ENCODE assay signal across 8 mouse cellular contexts in the genomic region with DNA sequence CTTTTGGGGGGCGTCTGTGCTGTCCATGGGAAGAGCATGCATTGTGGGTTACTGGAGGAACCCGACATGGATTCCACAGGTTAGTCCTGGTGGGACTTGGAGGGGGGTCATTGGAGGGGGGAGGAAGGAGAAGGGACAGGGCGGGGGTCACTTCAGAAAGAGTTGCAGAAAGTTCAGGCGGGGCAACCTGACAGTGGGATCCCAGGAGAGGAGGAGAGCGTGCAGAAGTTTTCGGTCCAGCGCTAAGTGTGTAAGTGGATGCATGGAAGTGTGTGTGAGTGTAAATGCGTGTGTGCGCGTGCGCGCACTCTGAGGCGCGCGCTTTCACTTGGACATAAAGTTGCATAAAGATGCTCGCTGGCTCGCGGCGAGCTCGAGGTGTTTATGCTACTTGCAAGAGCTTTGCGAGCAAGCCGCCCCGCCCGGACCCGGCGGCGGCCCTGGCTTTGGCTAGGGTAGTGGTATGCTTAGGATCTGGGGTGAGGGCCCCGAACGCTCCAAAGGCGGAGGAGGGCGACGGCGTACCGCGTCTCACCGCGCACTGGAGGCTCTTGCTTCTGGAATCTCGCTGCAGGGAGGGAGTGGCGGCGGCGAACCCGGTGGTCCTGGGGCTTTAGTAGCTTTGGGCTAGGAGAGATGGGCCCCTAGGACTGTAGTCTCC. TPM values are rescaled to one million over a fixed set of nuclear protein-coding genes. Genes with fewer than 3 reads are reported as not detected.
DNase-seq lines count a peak whose midpoint lies in the region; ATAC-seq and TF ChIP-seq lines count a peak whose summit lies in the region.

No protein-coding gene starts in this region.

- no peak for DNase-seq in heart, adult 18-20 months
- peak; percentile 75 for DNase-seq in forebrain, embryonic 14.5 days (ENCODE audit: low spot score)
- DNase-seq in liver, embryonic 13.5 days = no peak
- DNase-seq in yolk sac, embryonic 10.5 days (ENCODE audit: low spot score) = peak; percentile 44
- DNase-seq in left cerebral cortex, adult 8-10 months (ENCODE audit: low spot score in 2 of 2) = no peak
- no peak for DNase-seq in layer of hippocampus, postnatal 14 days (ENCODE audit: low spot score in 2 of 2)

- TF ChIP-seq CTCF in ES-Bruce4 (IDR thresholded peaks at IDR 0.05; ENCODE audit: low read depth, low read length) = no peak

- no peak for ATAC-seq in heart, embryonic 11.5 days (replicated peaks; ENCODE audit: insufficient number of reproducible peaks, low FRiP score, low TSS enrichment)
- ATAC-seq in forebrain, embryonic 14.5 days = peak; percentile 11; the same call in 1 of the 2 replicates
- ATAC-seq in liver, embryonic 13.5 days (ENCODE audit: low read depth) = no peak

- TF ChIP-seq POLR2A in ES-Bruce4 (IDR thresholded peaks at IDR 0.05; ENCODE audit: insufficient read depth, low read length) = no peak

- no peaks in the 10 kb centered on the region for H3K36me3 ChIP-seq in heart, embryonic 11.5 days (ENCODE audit: control insufficient read depth, insufficient read depth, low read length)
- no peaks in the 10 kb centered on the region for H3K36me3 ChIP-seq in ES-Bruce4 (ENCODE audit: control insufficient read depth, insufficient read depth, low read length, poor library complexity, severe bottlenecking)
- no peaks in the 10 kb centered on the region for H3K36me3 ChIP-seq in forebrain, embryonic 14.5 days (ENCODE audit: control insufficient read depth, insufficient read depth, low read length)
- no peaks in the 10 kb centered on the region for H3K36me3 ChIP-seq in liver, embryonic 13.5 days

- peak overlapping the region; percentile 53 for H3K4me2 ChIP-seq in heart, embryonic 11.5 days
- H3K4me2 ChIP-seq in forebrain, embryonic 14.5 days (ENCODE audit: low read length) = peak overlapping the region; percentile 89
- peak overlapping the region; percentile 38 for H3K4me2 ChIP-seq in liver, embryonic 13.5 days

- H3K9ac ChIP-seq in heart, embryonic 11.5 days (ENCODE audit: low read depth, low read length) = no peak overlapping the region
- H3K9ac ChIP-seq in ES-Bruce4 (ENCODE audit: low read depth, poor library complexity, severe bottlenecking) = no peak overlapping the region
- H3K9ac ChIP-seq in forebrain, embryonic 14.5 days (ENCODE audit: low read length) = peak overlapping the region; percentile 55
- no peak overlapping the region for H3K9ac ChIP-seq in liver, embryonic 13.5 days

- H3K27me3 ChIP-seq in heart, embryonic 11.5 days (ENCODE audit: control insufficient read depth, insufficient read depth, low read length) = peaks cover 92% of the 10 kb centered on the region
- H3K27me3 ChIP-seq in ES-Bruce4 (ENCODE audit: control insufficient read depth, insufficient read depth, low read length, poor library complexity, severe bottlenecking) = peaks cover 38% of the 10 kb centered on the region
- H3K27me3 ChIP-seq in forebrain, embryonic 14.5 days (replicated peaks; ENCODE audit: control insufficient read depth, insufficient read depth, low read length) = peaks cover 29% of the 10 kb centered on the region
- peaks cover 99% of the 10 kb centered on the region for H3K27me3 ChIP-seq in liver, embryonic 13.5 days

- WGBS in heart, embryonic 11.5 days (ENCODE audit: insufficient replicate concordance) = 1% methylated on average over 42 of the region's 42 CpGs
- WGBS in forebrain, embryonic 14.5 days = under 1% methylated on average over 42 of the region's 42 CpGs
- WGBS in liver, embryonic 13.5 days (ENCODE audit: insufficient replicate concordance) = 2% methylated on average over 42 of the region's 42 CpGs

- H3K4me3 ChIP-seq in heart, embryonic 11.5 days (ENCODE audit: low read depth, low read length) = peak overlapping the region; percentile 31
- H3K4me3 ChIP-seq in ES-Bruce4 (ENCODE audit: low read depth, low read length) = peak overlapping the region; percentile 30
- peak overlapping the region; percentile 43 for H3K4me3 ChIP-seq in forebrain, embryonic 14.5 days (ENCODE audit: low read depth, low read length)
- H3K4me3 ChIP-seq in liver, embryonic 13.5 days (replicated peaks) = peak overlapping the region; percentile 16

- H3K4me1 ChIP-seq in heart, embryonic 11.5 days (ENCODE audit: control insufficient read depth, insufficient read depth, low read length) = peaks cover 25% of the 10 kb centered on the region
- no peaks in the 10 kb centered on the region for H3K4me1 ChIP-seq in ES-Bruce4 (ENCODE audit: control insufficient read depth, insufficient read depth, low read length)
- peaks cover 28% of the 10 kb centered on the region for H3K4me1 ChIP-seq in forebrain, embryonic 14.5 days (ENCODE audit: control insufficient read depth, insufficient read depth, low read length)
- H3K4me1 ChIP-seq in liver, embryonic 13.5 days (replicated peaks) = peaks cover 18% of the 10 kb centered on the region

- no peaks in the 10 kb centered on the region for H3K9me3 ChIP-seq in heart, embryonic 11.5 days (replicated peaks; ENCODE audit: control insufficient read depth, low read length)
- H3K9me3 ChIP-seq in ES-Bruce4 (replicated peaks; ENCODE audit: control insufficient read depth, insufficient read depth, low read length, poor library complexity, severe bottlenecking) = no peaks in the 10 kb centered on the region
- H3K9me3 ChIP-seq in forebrain, embryonic 14.5 days (replicated peaks; ENCODE audit: control insufficient read depth, low read length) = no peaks in the 10 kb centered on the region
- no peaks in the 10 kb centered on the region for H3K9me3 ChIP-seq in liver, embryonic 13.5 days (replicated peaks)

- TF ChIP-seq EP300 in ES-Bruce4 (IDR thresholded peaks at IDR 0.05; ENCODE audit: insufficient read depth, low read depth, low read length) = no peak

- no peak overlapping the region for H3K27ac ChIP-seq in heart, embryonic 11.5 days (ENCODE audit: low read depth, low read length)
- H3K27ac ChIP-seq in ES-Bruce4 (ENCODE audit: insufficient read depth, low read length) = no peak overlapping the region
- H3K27ac ChIP-seq in forebrain, embryonic 14.5 days (ENCODE audit: low read depth, low read length) = peak overlapping the region; percentile 89
- H3K27ac ChIP-seq in liver, embryonic 13.5 days = no peak overlapping the region

RNA-seq across cellular contexts. Expression of gene Rfx4, which starts 0.7 kb away (rescaled TPM):
- not detected in 2 replicates for polyA plus RNA-seq in heart, embryonic 11.5 days (2014; fragmentation: Nextera tagmentation; extraction: Ambion mirVana)
- total RNA-seq in heart, adult 18-20 months (2021) = not detected
- 0.29 and 0.30 TPM in 2 replicates for polyA plus RNA-seq in ES-Bruce4 (2011; ENCODE audit: insufficient read depth, insufficient read length, low read depth, missing spikeins)
- polyA plus RNA-seq in forebrain, embryonic 14.5 days (2014; fragmentation: Nextera tagmentation; extraction: Ambion mirVana) = 8.1 and 9.5 TPM in 2 replicates
- not detected in 2 replicates for polyA plus RNA-seq in liver, embryonic 13.5 days (2015; fragmentation: Nextera tagmentation; extraction: Ambion mirVana)
- total RNA-seq in left cerebral cortex, adult 8-10 months (2022) = 10 to 100 TPM; 10.6 to 13.1 (median 12.3) TPM
- 10 to 100 TPM; 13.1 to 15.4 TPM for total RNA-seq in layer of hippocampus, postnatal 14 days (2021)

Comparison
In these comparisons a context has a peak if more than half of its experiments do, and no peak if none do; other contexts are left out.
1. H3K4me2 ChIP-seq: peak in every context shown above with its lines; median percentile 89 in forebrain, embryonic 14.5 days; 53 in heart, embryonic 11.5 days; 38 in liver, embryonic 13.5 days.
2. DNase-seq: peak in forebrain, embryonic 14.5 days (single experiment) and yolk sac, embryonic 10.5 days (single experiment); none in heart, adult 18-20 months (0 of 2), liver, embryonic 13.5 days (single experiment), left cerebral cortex, adult 8-10 months (0 of 2) and layer of hippocampus, postnatal 14 days (0 of 2).
3. Peak in every context shown above with its lines, with median percentiles within 50 percentile points of each other: H3K4me3 ChIP-seq.